Comparison of ENCODE assay signal across 8 mouse cellular contexts in genomic region chr1:92907632-92908360, GRCm38 (mm10). TPM values are rescaled to one million over a fixed set of nuclear protein-coding genes. Genes with fewer than 3 reads are reported as not detected.
A peak's percentile ranks its signal among the peaks of the same experiment; 100 is the strongest.
DNase-seq lines count a peak whose midpoint lies in the region; ATAC-seq and TF ChIP-seq lines count a peak whose summit lies in the region.

No protein-coding gene starts in this region.

- DNase-seq in layer of hippocampus, adult 2 months (ENCODE audit: low spot score in 2 of 2), result no peak
- DNase-seq in layer of hippocampus, adult 11-12 months (ENCODE audit: low spot score), result no peak
- no peak for DNase-seq in intestine, embryonic 14.5 days (ENCODE audit: low spot score)
- no peak for DNase-seq in layer of hippocampus, postnatal 25 days (ENCODE audit: extremely low spot score in 1 of 2, low spot score in 1 of 2)
- no peak for DNase-seq in lung, adult 18-20 months

- ATAC-seq in embryonic facial prominence, embryonic 13.5 days (ENCODE audit: insufficient number of reproducible peaks, insufficient read depth, low FRiP score, low TSS enrichment, low read depth), result no peak
- ATAC-seq in intestine, embryonic 14.5 days (replicated peaks; ENCODE audit: low FRiP score, low TSS enrichment, low read depth), result no peak
- no peak for ATAC-seq in frontal cortex, adult (ENCODE audit: low TSS enrichment)

- peak overlapping the region; percentile 80 for H3K4me2 ChIP-seq in embryonic facial prominence, embryonic 13.5 days
- peak overlapping the region; percentile 69 for H3K4me2 ChIP-seq in intestine, embryonic 14.5 days (ENCODE audit: low read length)
- H3K4me2 ChIP-seq in myocyte (ENCODE audit: low read depth), result peak overlapping the region; percentile 87

- peak overlapping the region; percentile 77 for H3ac ChIP-seq in myocyte (ENCODE audit: control insufficient read depth, insufficient read length)

- peaks cover 39% of the 10 kb centered on the region for H3K4me1 ChIP-seq in embryonic facial prominence, embryonic 13.5 days
- H3K4me1 ChIP-seq in intestine, embryonic 14.5 days (replicated peaks; ENCODE audit: control insufficient read depth, insufficient read depth, low read length), result peaks cover 29% of the 10 kb centered on the region

- H3K9me3 ChIP-seq in embryonic facial prominence, embryonic 13.5 days, result no peaks in the 10 kb centered on the region
- no peaks in the 10 kb centered on the region for H3K9me3 ChIP-seq in intestine, embryonic 14.5 days (ENCODE audit: control insufficient read depth, low read length)

- H3K27me3 ChIP-seq in embryonic facial prominence, embryonic 13.5 days, result peaks cover 11% of the 10 kb centered on the region; the same call in 1 of the 2 replicates
- H3K27me3 ChIP-seq in intestine, embryonic 14.5 days (replicated peaks; ENCODE audit: control insufficient read depth, insufficient read depth, low read length), result no peaks in the 10 kb centered on the region
- H3K27me3 ChIP-seq in myocyte (ENCODE audit: control insufficient read depth, insufficient read depth, insufficient read length), result no peaks in the 10 kb centered on the region

- H3K36me3 ChIP-seq in embryonic facial prominence, embryonic 13.5 days, result no peaks in the 10 kb centered on the region
- H3K36me3 ChIP-seq in intestine, embryonic 14.5 days (ENCODE audit: control insufficient read depth, insufficient read depth, low read length), result no peaks in the 10 kb centered on the region
- no peaks in the 10 kb centered on the region for H3K36me3 ChIP-seq in myocyte (ENCODE audit: control insufficient read depth, insufficient read depth)

- no peak for TF ChIP-seq CTCF in layer of hippocampus, adult 2 months (conservative IDR thresholded peaks at IDR 0.05)

- H3K79me2 ChIP-seq in myocyte (ENCODE audit: control insufficient read depth, insufficient read depth), result peaks cover 10% of the 10 kb centered on the region

- TF ChIP-seq POLR2A in myocyte (IDR thresholded peaks at IDR 0.05; ENCODE audit: insufficient read length, low read depth), result no peak

- H3K9ac ChIP-seq in embryonic facial prominence, embryonic 13.5 days, result peak overlapping the region; percentile 80
- peak overlapping the region; percentile 63 for H3K9ac ChIP-seq in intestine, embryonic 14.5 days (ENCODE audit: low read length)

- H3K27ac ChIP-seq in layer of hippocampus, adult 2 months, result peak overlapping the region; percentile 97
- peak overlapping the region; percentile 84; the same call in 1 of the 2 replicates for H3K27ac ChIP-seq in embryonic facial prominence, embryonic 13.5 days
- peak overlapping the region; percentile 81; the same call in 1 of the 2 replicates for H3K27ac ChIP-seq in intestine, embryonic 14.5 days (ENCODE audit: low read depth)

- 49% methylated on average over 20 of the region's 20 CpGs for WGBS in embryonic facial prominence, embryonic 13.5 days
- WGBS in intestine, embryonic 14.5 days, result 45% methylated on average over 20 of the region's 20 CpGs

- H3K4me3 ChIP-seq in layer of hippocampus, adult 2 months, result peak overlapping the region; percentile 91
- peak overlapping the region; percentile 70 for H3K4me3 ChIP-seq in embryonic facial prominence, embryonic 13.5 days
- H3K4me3 ChIP-seq in intestine, embryonic 14.5 days (ENCODE audit: low read depth, low read length), result peak overlapping the region; percentile 86
- peak overlapping the region; percentile 32 for H3K4me3 ChIP-seq in myocyte

TF ChIP-seq in myocyte, 11 proteins besides CTCF, POLR2A, EP300 and RAD21:
- TF ChIP-seq REST (IDR thresholded peaks at IDR 0.05; ENCODE audit: insufficient read depth, insufficient read length), result no peak
- TF ChIP-seq MYOG (IDR thresholded peaks at IDR 0.05; ENCODE audit: control insufficient read depth in 1 of 3, insufficient read depth in 1 of 3, insufficient read length in 2 of 3, low read depth in 2 of 3), result no peak
- no peak for TF ChIP-seq MAX (IDR thresholded peaks at IDR 0.05; ENCODE audit: low read depth)
- no peak for TF ChIP-seq TCF12 (IDR thresholded peaks at IDR 0.05; ENCODE audit: insufficient read depth, poor library complexity, severe bottlenecking)
- no peak for TF ChIP-seq TCF3 (IDR thresholded peaks at IDR 0.05; ENCODE audit: insufficient read length, low read depth)
- no peak for TF ChIP-seq SRF (IDR thresholded peaks at IDR 0.05; ENCODE audit: control insufficient read depth, insufficient read length, low read depth)
- no peak for TF ChIP-seq POLR2AphosphoS2 (IDR thresholded peaks at IDR 0.05; ENCODE audit: insufficient read length, low read depth)
- TF ChIP-seq USF1 (IDR thresholded peaks at IDR 0.05; ENCODE audit: low read depth), result no peak
- no peak for TF ChIP-seq E2F4 (IDR thresholded peaks at IDR 0.05; ENCODE audit: insufficient read depth)
- no peak for TF ChIP-seq CEBPB (IDR thresholded peaks at IDR 0.05; ENCODE audit: insufficient read depth, poor library complexity, severe bottlenecking)

RNA-seq across cellular contexts. Expression of gene Dusp28, which starts 1.0 kb away (rescaled TPM):
- 10 to 100 TPM; 14.6 to 15.7 TPM for total RNA-seq in layer of hippocampus, adult 2 months (2021)
- 9.4 and 10.5 TPM in 2 replicates for polyA plus RNA-seq in embryonic facial prominence, embryonic 13.5 days (2015; fragmentation: Nextera tagmentation; extraction: Ambion mirVana)
- 9.9 and 12.1 TPM in 2 replicates for polyA plus RNA-seq in intestine, embryonic 14.5 days (2014; fragmentation: Nextera tagmentation; extraction: Ambion mirVana)
- polyA plus RNA-seq in myocyte (2012; fragmentation: generic; extraction: Trizol), result 40.9 TPM
- 10 to 100 TPM; 12.8 to 13.0 TPM for total RNA-seq in layer of hippocampus, postnatal 25 days (2021)

RNA-seq across cellular contexts. Expression of gene Rnpepl1, which starts 2.8 kb away (rescaled TPM):
- total RNA-seq in layer of hippocampus, adult 2 months (2021), result 10 to 100 TPM; 36.1 to 40.2 TPM
- 29.4 and 30.0 TPM in 2 replicates for polyA plus RNA-seq in embryonic facial prominence, embryonic 13.5 days (2015; fragmentation: Nextera tagmentation; extraction: Ambion mirVana)
- polyA plus RNA-seq in intestine, embryonic 14.5 days (2014; fragmentation: Nextera tagmentation; extraction: Ambion mirVana), result 28.4 and 36.8 TPM in 2 replicates
- polyA plus RNA-seq in myocyte (2012; fragmentation: generic; extraction: Trizol), result 48.6 TPM
- 10 to 100 TPM; 33.9 to 47.9 TPM for total RNA-seq in layer of hippocampus, postnatal 25 days (2021)

RNA-seq across cellular contexts. Expression of gene Ankmy1, which starts 5.1 kb away (rescaled TPM):
- total RNA-seq in layer of hippocampus, adult 2 months (2021), result under 1 TPM; 0.17 to 0.26 TPM
- polyA plus RNA-seq in embryonic facial prominence, embryonic 13.5 days (2015; fragmentation: Nextera tagmentation; extraction: Ambion mirVana), result 0.38 and 0.40 TPM in 2 replicates
- 0.30 and 0.79 TPM in 2 replicates for polyA plus RNA-seq in intestine, embryonic 14.5 days (2014; fragmentation: Nextera tagmentation; extraction: Ambion mirVana)
- 2.4 TPM for polyA plus RNA-seq in myocyte (2012; fragmentation: generic; extraction: Trizol)
- total RNA-seq in layer of hippocampus, postnatal 25 days (2021), result under 1 TPM in 1 of 2 experiments, not detected in 1; 0.16 TPM

RNA-seq across cellular contexts. Expression of gene Capn10, which starts 26.4 kb away (rescaled TPM):
- 10 to 100 TPM; 46.4 to 47.1 TPM for total RNA-seq in layer of hippocampus, adult 2 months (2021)
- polyA plus RNA-seq in embryonic facial prominence, embryonic 13.5 days (2015; fragmentation: Nextera tagmentation; extraction: Ambion mirVana), result 34.1 and 36.2 TPM in 2 replicates
- 25.6 and 26.5 TPM in 2 replicates for polyA plus RNA-seq in intestine, embryonic 14.5 days (2014; fragmentation: Nextera tagmentation; extraction: Ambion mirVana)
- 23.6 TPM for polyA plus RNA-seq in myocyte (2012; fragmentation: generic; extraction: Trizol)
- 10 to 100 TPM; 40.8 to 49.5 TPM for total RNA-seq in layer of hippocampus, postnatal 25 days (2021)

RNA-seq across cellular contexts. Expression of gene Gpr35, which starts 42.9 kb away (rescaled TPM):
- under 1 TPM; 0.12 to 0.33 TPM for total RNA-seq in layer of hippocampus, adult 2 months (2021)
- 0.34 and 0.73 TPM in 2 replicates for polyA plus RNA-seq in embryonic facial prominence, embryonic 13.5 days (2015; fragmentation: Nextera tagmentation; extraction: Ambion mirVana)
- polyA plus RNA-seq in intestine, embryonic 14.5 days (2014; fragmentation: Nextera tagmentation; extraction: Ambion mirVana), result 5.7 and 7.0 TPM in 2 replicates
- 1.0 TPM for polyA plus RNA-seq in myocyte (2012; fragmentation: generic; extraction: Trizol)
- total RNA-seq in layer of hippocampus, postnatal 25 days (2021), result under 1 TPM; 0.37 to 0.87 TPM

Comparison
In these comparisons a context has a peak if more than half of its experiments do, and no peak if none do; other contexts are left out.
1. H3K4me3 ChIP-seq: peak in every context shown above with its lines; median percentile 91 in layer of hippocampus, adult 2 months; 86 in intestine, embryonic 14.5 days; 70 in embryonic facial prominence, embryonic 13.5 days; 32 in myocyte.